Mouse (Mus musculus) cortical plate, adult 2 months (tissue): ENCODE results near the gene Hmox2. TPM values are rescaled to one million over a fixed set of nuclear protein-coding genes. Genes with fewer than 3 reads are reported as not detected.
A peak's percentile ranks its signal among the peaks of the same experiment; 100 is the strongest.

Source experiments
- H3K27ac ChIP-seq: fragments of 200-500 bp; 2 replicates; pipeline ENCODE4 v1.5.1; 2012; ENCODE audit warnings: low read length, control low read depth, inconsistent platforms; ENCODE audit not compliant: insufficient read depth
- H3K4me1 ChIP-seq: fragments of 200-500 bp; 2 replicates; pipeline ENCODE4 v1.6.1; 2011; ENCODE audit warnings: low read length; ENCODE audit not compliant: control insufficient read depth, insufficient read depth
- H3K4me3 ChIP-seq: fragments of 200-500 bp; 2 replicates; pipeline ENCODE4 v1.5.1; 2011; ENCODE audit warnings: mild to moderate bottlenecking, low read length, control low read depth; ENCODE audit not compliant: insufficient read depth
- CTCF ChIP-seq: fragments of 200-500 bp; IDR thresholded peaks from 2 replicates; pipeline ENCODE4 v1.5.1; 2011; ENCODE audit warnings: mild to moderate bottlenecking, control low read depth, low read length; ENCODE audit not compliant: insufficient read depth; ENCODE audit errors: extremely low read depth
- POLR2A ChIP-seq: fragments of 200-500 bp; IDR thresholded peaks from 2 replicates; pipeline ENCODE4 v1.6.1; 2011; ENCODE audit warnings: mild to moderate bottlenecking, low read length, control low read depth; ENCODE audit not compliant: insufficient read depth; ENCODE audit errors: extremely low read depth
- polyA plus RNA-seq: library from polyadenylated mRNA; depleted of rRNA; stranded (reverse); fragments of >200 nt; gene quantifications from 2 replicates; pipeline ENCODE4 v1.2.3, GENCODE M21; 2012

The Hmox2 gene
- polyA plus RNA-seq, 1 experiment: 108 TPM

- H3K27ac ChIP-seq: no peak overlapping the region
- TF ChIP-seq CTCF: no peak
- no peak for TF ChIP-seq POLR2A
These were observed 51.9 kb downstream of the Hmox2 start for GRCm38 (mm10) chr16:4777905-4778609.

GRCm38 (mm10) chr16:4778940-4779339 is 52.8 kb downstream of the Hmox2 start:
- no peak for TF ChIP-seq POLR2A
- no peak for TF ChIP-seq CTCF
- no peak overlapping the region for H3K27ac ChIP-seq
- no peak overlapping the region for H3K4me3 ChIP-seq
- peaks cover 20% of the 10 kb centered on the region for H3K4me1 ChIP-seq

More at GRCm38 (mm10) chr16:4777905-4778609, 51.9 kb downstream of the Hmox2 start:
- H3K4me3 ChIP-seq: no peak overlapping the region
- peaks cover 20% of the 10 kb centered on the region for H3K4me1 ChIP-seq

DNA sequence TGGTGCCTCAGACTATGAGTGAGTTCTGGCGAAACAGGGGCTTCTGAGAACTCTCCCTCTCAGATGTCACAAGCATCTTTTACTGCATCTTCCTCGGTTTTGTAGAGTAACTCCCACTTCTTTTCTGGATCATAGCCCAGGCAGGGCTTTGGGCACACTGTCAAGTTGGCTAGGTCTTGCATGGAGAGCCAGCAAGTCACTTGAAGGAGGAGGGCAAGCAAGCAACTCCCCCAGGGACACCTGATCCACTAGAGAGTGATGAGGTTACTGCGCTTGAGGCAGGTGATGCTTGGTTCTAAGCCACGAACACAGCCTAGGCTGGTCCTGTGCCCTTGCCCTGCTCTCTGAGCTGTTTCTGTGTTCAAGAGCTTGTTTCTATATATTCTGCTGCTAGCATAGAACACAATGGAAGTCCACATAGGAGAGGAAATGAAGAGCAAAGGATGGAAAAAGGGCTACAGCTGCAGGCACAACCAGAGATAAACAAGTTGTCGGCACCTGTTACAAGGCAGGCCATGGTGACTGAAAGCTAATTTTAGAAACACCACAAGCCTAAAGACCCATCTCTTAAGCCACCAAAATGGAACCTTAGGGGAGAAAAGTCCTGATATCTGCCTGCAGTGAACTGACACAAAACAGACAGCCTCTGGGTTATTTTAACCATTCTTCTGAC is 55.5 kb downstream of the Hmox2 start:
- Histone ChIP-seq H3K4me3 (no peak overlapping the region), H3K27ac (peak overlapping the region; percentile 18; the same call in 1 of the 2 replicates), H3K4me1 (peaks cover 28% of the 10 kb centered on the region)
- TF ChIP-seq CTCF (no peak), POLR2A (no peak)

GRCm38 (mm10) chr16:4782515-4782914 is 56.4 kb downstream of the Hmox2 start:
- H3K4me3 ChIP-seq: no peak overlapping the region
- no peak overlapping the region for H3K27ac ChIP-seq
- TF ChIP-seq CTCF (no peak), POLR2A (no peak)
- peaks cover 26% of the 10 kb centered on the region for H3K4me1 ChIP-seq

DNA sequence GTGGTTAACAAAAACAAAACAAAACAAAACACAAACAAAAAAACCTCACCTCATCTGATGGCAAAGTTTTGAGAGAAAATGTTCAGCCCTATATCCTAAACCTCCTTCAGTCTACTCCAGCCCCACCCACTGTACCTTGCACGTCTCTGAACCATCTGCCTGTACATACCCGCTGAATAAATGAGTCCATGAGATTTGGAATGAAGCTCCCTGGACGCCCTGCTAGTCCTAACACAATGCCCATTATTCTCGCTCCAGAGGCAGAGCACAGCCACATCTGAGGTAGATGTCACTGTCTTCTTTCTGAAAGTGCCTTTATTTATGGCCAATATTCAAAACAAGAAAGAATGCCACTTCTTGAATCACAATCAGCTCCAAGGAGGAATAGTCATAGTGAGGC is 59.5 kb downstream of the Hmox2 start:
- Histone ChIP-seq H3K4me1 (peaks cover 21% of the 10 kb centered on the region), H3K4me3 (no peak overlapping the region), H3K27ac (peak overlapping the region; percentile 35; the same call in 1 of the 2 replicates)
- TF ChIP-seq CTCF: no peak
- TF ChIP-seq POLR2A: no peak

DNA sequence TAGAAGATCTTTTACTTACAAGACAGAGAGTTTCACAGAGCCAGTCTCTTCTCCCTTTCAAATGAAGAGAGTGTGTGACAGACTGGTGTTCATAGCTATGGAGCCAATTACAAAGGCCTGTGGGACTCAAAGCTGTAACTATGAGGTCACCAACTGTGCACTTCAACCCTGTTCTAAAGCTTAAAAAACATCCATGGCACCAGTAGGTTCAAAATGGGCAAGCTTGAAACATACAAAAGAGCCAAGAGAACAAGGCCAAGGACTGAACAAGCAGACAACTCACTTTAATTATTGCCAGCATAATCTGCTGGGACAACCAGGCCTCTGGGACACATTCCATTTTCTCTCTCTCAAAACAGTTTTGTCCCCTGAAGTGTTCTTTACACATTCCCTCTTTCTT is 62.0 kb downstream of the Hmox2 start:
- H3K4me1 ChIP-seq: peaks cover 17% of the 10 kb centered on the region
- no peak for TF ChIP-seq POLR2A
- no peak for TF ChIP-seq CTCF
- H3K27ac ChIP-seq: no peak overlapping the region
- no peak overlapping the region; the same call in 1 of the 2 replicates for H3K4me3 ChIP-seq

DNA sequence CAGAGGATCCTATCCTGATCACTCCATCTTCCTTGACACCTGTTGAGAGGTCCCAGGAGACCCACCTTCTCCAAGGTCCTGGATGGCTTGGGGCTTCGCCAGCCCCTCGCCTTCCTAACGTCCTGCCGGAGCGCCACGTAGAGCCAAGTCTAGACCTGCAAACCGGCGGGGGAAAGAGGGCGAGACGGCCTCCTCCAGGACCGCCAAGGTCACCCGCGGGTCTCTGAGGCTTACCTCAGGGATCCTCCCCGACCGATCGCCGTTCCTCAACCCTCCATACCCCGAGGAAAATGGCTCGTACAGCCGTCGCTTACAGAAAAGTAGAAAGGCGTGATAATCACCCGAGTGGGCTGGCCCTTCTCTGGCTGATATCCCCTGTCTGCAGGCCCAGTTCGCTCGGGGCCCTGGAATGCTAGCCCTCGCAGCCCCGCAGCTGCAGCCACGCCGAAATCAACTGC is 63.2 kb downstream of the Hmox2 start:
- Histone ChIP-seq H3K27ac (peak overlapping the region; percentile 51), H3K4me1 (peaks cover 15% of the 10 kb centered on the region), H3K4me3 (peak overlapping the region; percentile 87)
- TF ChIP-seq CTCF (no peak), POLR2A (no peak)

DNA sequence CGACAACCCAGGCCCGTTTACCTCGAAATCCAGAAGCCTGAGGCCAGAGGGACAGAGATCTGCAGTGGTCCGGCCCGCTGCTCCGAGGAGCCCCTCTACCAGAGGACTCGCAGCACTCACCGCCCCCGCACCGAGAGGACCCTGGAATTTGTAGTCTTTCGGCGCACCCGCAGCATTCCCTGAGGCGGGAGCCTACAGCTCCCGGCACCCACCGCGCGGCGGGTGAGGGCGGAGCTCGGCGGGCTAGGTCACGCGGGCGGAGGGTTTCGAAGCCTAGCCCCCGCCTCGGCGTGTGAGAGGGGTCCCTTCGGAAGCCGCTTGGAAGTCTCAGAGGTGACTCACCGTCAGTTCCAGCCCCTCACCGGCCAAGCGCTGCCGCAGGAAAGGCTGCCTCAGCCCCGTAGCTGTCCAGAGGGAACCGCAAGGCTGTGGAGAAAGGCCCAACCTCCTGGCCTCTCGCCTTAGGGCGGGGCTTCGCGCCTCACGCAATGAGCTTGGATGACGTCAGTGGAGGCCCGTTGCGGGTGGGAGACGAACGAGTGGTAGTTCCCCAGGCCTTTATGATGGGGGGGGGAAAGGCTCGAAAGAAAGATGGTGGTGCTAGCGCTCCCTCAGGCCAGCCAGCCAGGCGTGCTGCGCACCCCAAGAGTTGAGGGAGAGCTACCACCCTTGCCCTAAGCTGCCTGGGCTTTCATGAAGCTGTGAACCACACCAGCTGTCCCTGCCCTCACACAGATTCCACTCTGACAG is 63.8 kb downstream of the Hmox2 start, which contains the start of gene Cdip1:
Gene Cdip1 (minus strand): TSS at position 483 of the 750 bp plus-strand sequence.
- Histone ChIP-seq H3K27ac (peak within 1 kb of the TSS; percentile 93), H3K4me1 (peaks cover 13% of the 10 kb centered on the region), H3K4me3 (peak within 1 kb of the TSS; percentile 87)
- TF ChIP-seq POLR2A (peak; percentile 81), CTCF (no peak)

GRCm38 (mm10) chr16:4791332-4791731 is 65.2 kb downstream of the Hmox2 start:
- TF ChIP-seq POLR2A: no peak
- no peak for TF ChIP-seq CTCF

More at GRCm38 (mm10) chr16:4791332-4791731, 65.2 kb downstream of the Hmox2 start:
- peaks cover 9% of the 10 kb centered on the region; the same call in 1 of the 2 replicates for H3K4me1 ChIP-seq
- no peak overlapping the region for H3K4me3 ChIP-seq
- H3K27ac ChIP-seq: no peak overlapping the region
